Mouse (Mus musculus) activated CD4-positive, CD25-positive, alpha-beta regulatory T cell, adult 9 weeks (primary cell): ENCODE data around the gene Mycbpap. TPM values are rescaled to one million over a fixed set of nuclear protein-coding genes. Genes with fewer than 3 reads are reported as not detected.

Source experiments
- polyA plus RNA-seq: library from polyadenylated mRNA; unstranded; fragments of 100-300 nt; shearing (Covaris generic); gene quantifications from one replicate; pipeline ENCODE4 v1.2.1, GENCODE M21; 2017

Mycbpap gene
- not detected for polyA plus RNA-seq

DNA sequence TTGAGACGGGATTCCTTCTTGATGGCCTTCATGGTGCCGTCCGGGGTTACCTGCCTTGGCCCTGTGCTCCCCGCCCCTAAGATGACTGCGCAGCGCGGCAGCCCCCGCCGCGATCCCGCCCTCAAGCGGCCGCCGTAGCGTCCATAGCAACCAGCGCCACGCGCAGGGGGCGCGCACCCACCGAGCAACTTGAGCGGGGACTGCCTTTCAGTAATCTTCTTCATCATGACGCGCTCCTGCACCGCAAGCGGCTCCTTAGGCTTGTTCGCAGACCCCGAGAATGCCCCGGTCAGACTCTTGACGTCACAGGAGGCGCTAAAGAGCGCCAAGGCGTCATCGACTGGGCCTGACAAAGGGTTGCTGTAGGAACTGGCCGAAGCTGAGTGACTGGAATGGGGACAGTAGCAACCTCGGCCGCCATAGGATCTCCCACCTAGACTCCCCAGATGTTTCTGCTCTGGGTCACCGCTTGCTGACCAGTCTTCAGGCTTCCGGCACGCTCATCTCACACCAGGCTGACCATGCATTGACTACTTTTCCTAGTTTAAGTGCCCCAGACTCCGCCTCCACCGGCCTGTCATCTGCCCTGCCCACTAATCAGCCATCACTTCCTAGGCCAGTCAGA lies at the start of gene Mycbpap:
Gene Mycbpap (minus strand): TSS at position 524 of the 625 bp plus-strand sequence.

DNA sequence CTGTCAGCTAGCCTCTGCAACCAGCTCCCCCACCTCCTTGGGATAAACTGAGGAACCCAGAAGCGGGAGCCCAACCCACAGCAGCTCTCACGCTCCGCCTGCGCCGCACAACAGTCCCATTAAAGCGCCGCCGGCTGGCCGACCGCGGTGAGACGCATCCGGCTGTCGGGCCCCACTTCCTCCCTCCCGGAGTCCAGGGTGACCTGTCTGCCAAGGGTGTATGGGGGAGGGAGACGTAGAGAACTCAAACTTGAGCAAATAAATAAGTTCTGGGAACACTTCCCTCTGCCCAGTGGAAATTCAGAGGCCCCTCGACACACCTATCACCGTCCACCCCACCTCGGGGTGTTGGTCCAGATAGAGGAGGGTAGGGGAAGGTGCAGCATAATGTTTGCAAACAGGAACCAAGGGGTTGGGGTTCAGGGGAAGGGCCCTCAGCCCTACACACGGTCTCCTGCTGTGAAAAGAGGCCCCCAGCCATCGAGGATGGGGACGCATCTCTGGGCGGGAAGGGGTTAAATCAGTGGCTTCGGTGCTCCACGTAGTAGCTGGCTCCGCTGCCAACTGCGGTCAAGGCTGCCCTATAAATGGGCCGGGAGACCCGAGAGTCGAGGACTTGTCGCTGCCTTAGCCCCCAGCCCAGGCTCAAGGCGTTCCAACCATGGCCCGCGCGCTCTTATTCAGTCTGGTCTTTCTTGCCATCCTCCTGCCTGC lies 43.1 kb upstream of the Mycbpap start, which contains the start of gene Chad:
Gene Chad (plus strand): TSS at position 611 of the 714 bp plus-strand sequence.

DNA sequence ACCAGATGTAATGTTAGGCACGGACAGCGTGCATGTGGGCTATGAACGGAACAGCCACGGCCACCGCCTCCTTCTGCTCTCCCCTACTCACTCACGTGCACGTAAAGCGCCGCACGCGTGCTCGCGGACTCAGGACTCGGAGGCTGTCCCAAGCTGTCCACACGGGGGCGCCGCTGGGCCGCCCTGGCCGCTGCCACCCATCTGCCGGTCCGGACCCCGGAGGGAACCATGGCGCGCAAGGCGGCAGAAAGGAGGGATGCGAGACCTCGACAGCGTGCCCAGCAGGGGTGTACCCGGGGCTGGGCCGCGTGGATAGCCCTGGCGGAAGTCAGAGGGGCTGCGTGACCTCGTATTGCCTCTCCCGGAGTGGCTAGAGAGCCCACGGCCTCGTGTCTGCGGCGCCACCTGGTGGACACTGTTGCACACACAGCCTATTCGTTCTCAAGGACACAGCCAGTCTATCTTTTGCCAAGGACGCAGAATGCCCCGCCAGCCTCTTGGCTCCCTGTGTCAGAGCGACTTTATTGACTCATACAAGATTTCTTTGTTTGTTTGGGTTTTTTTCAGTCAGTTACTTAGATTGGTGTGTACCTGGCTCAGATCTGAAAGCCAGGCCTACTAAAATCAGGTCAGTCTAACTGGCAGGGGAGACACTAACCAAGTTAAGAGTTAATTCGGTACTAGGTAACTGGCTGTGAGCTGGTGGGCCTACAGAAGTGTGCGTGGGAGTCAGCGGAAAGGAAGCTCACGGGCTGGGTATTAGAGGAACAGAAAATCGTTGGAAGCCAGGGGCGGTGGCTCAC lies 27.5 kb upstream of the Mycbpap start, which contains the start of gene Rsad1:
Gene Rsad1 (minus strand): TSS at position 368 of the 803 bp plus-strand sequence.

DNA sequence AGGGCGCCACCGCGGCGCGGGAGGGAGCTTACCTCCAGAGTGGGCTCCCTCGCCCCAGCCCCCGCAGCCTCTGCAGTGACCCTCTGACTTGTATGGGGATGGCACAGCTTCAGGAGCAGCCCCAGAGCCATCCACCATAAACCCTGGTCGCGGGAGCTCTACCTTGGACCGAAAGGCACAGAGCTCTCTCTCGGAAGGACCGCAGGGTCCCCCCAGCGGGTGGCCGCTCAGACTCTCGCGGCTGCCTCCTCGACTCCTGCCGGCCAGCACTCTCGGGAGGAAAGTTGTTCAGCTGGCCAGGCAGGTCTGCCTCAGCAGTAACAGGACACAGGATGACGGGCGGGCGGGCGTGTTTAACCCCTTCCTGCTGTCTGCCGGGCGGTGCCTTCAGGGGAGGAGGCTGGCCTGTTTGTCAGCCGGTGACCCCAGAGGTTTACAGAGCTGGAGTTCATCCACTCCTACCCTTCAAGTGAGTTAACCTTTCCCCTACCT lies 21.8 kb downstream of the Mycbpap start, which contains the start of gene Epn3:
Gene Epn3 (minus strand): TSS at position 314 of the 492 bp plus-strand sequence.

DNA sequence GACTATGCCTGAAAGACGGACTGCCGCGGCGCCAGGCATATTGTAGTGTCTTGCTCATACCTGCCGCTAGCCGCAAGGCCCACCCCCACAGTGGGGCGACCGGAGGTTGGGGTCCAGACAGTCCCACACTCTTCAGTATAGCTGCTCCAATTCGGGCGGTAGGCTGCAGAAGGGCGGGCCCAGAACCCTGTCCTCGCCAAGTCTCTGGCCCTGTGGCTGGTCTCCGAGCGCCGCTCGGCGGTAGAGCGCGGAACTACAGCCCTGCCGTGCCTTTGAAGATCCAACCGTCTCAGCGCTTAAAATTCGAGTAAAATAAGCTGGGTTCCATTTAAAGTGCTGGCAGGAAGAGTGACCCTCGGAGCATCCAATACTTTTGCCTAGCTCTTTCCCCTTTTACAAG lies 35.5 kb downstream of the Mycbpap start, which contains the start of gene Spata20:
Gene Spata20 (minus strand): TSS at position 179 of the 400 bp plus-strand sequence.

DNA sequence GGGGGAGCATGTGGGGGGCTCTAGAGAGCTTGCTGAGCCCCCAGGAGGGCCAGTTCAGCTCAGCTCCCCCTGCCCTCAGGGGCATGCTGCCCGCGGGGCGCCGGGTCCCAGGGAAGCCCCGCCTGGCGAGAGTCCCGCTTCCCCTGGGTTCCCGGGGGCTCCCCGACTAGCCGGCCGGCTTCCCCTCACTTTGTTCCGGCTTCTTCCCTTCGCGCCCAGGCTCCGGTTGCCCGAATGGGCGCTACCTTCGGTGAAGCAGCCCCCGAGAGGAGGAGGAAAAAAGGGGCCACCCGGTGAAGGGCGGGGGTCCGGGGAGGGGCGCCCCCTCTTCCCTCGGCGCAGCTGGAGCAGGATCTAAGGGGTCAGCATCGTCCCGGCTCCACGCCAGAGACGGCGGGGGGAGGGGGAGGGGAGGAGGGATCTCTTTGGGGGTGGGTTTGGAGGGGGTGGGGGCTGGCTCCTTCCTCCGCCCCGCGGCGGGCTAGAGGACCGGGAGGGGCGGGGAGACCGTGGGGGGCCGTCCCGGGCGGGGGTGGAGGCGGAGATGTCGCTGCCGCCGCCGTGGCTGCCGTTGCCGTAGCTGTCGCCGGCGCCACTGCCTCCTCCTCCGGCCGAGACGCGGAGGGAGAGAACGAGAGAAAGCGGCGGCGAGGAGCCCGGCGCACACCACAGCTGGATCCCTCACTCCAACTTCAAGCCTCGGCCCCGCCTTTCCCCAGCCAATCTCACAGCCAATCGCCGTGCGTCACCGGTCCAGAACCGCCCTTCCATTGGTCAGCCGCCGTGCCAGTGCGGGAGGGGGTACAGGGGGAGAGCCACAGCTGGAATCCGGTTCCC lies 47.6 kb downstream of the Mycbpap start, which contains the start of gene Cacna1g:
Gene Cacna1g (minus strand): TSS at position 492 of the 837 bp plus-strand sequence.

Other genes with a start within 250 kb of the Mycbpap start
- gene Gm21885, start 239.9 kb downstream of the Mycbpap start, polyA plus RNA-seq: 0.37 TPM
- 112 TPM for gene Luc7l3, start 199.8 kb downstream of the Mycbpap start, polyA plus RNA-seq
- 8.3 TPM for gene Ankrd40, start 193.7 kb downstream of the Mycbpap start, polyA plus RNA-seq
- gene Abcc3, start 128.7 kb downstream of the Mycbpap start, polyA plus RNA-seq: 5.6 TPM
- gene Cacna1g, start 47.5 kb downstream of the Mycbpap start, polyA plus RNA-seq: 0.10 TPM
- not detected for gene Spata20, start 35.6 kb downstream of the Mycbpap start, polyA plus RNA-seq
- not detected for gene Epn3, start 21.8 kb downstream of the Mycbpap start, polyA plus RNA-seq
- gene Rsad1, start 27.5 kb upstream of the Mycbpap start, polyA plus RNA-seq: 3.3 TPM
- 0.60 TPM for gene Chad, start 43.3 kb upstream of the Mycbpap start, polyA plus RNA-seq
- gene Acsf2, start 80.1 kb upstream of the Mycbpap start, polyA plus RNA-seq: 6.8 TPM
- 13.7 TPM for gene Lrrc59, start 108.0 kb upstream of the Mycbpap start, polyA plus RNA-seq
- 71.8 TPM for gene Mrpl27, start 132.0 kb upstream of the Mycbpap start, polyA plus RNA-seq
- gene Eme1, start 132.2 kb upstream of the Mycbpap start, polyA plus RNA-seq: 1.4 TPM
- 18.9 TPM for gene Xylt2, start 155.8 kb upstream of the Mycbpap start, polyA plus RNA-seq
- not detected for gene Gm11541, start 182.8 kb upstream of the Mycbpap start, polyA plus RNA-seq
- not detected for gene Cdc34b, start 220.0 kb upstream of the Mycbpap start, polyA plus RNA-seq